Mouse (Mus musculus): ENCODE results near the gene Kif21b.
A peak's percentile ranks its signal among the peaks of the same experiment; 100 is the strongest.

The Kif21b gene

DNA sequence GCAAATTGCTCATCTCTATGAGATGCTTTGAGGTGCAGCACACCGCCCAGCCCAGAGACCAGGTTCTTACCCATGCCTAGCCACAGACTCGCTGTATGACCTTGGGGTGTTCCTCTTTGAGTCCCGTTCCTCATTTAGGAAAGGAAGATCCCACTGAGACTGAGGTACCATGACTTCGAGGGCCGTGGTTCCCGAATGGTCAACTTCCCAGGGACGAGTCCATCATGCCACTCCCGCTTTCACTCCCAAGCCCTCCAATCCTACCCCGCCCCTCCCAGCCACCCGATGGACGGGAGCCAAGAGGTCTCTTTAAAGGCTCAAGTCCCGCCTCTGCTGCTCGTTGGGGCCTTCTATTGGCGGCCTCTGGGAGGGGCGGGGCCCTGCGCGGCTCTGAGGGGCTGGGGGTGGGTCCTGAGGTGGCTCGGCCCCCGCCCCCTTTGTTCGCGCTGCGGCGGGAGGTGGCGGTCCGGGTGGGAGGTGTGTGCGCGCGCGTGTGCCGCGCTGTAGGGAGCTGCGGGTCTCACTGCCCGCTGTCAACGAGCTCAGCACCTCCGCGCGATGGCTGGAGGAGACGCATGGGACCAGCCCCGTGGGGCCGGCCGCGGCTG is at the start of gene Kif21b:
Kif21b (plus strand) TSS at position 439 of the 608 bp plus-strand sequence.
- peak; percentile 94 for DNase-seq (ENCODE audit: low read depth, low spot score)

DNA sequence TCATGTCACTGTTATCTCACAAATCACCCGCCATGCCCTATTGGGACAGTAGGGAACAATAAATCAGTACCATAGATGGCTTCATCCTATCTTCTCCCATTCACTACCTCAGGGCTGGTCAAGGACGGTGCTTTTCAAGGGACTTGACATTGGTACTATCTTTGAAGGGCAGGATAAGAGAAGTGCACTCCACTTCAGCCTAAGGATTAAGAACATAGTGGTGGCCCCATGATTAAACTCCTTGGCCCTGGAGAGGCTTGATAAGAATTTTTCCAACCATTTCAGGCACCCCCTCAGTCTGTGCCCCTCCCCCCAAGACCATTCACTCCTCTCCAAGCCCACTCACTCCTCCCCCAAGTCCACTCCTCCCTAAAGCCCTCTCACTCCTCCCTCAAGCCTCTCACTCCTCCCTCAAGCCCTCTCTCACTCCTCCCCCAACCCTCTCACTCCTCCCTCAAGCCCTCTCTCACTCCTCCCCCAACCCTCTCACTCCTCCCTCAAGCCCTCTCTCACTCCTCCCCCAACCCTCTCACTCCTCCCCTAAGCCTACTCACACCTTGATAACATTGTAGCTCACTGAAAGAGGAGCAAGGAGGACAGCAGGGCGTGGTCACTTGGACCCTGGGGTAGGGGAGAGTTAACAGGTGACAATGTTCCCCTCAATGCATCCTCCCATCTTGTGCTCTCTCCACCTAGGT is 45.1 kb upstream of the Kif21b start:
- no peak for DNase-seq (ENCODE audit: low read depth, low spot score)

DNA sequence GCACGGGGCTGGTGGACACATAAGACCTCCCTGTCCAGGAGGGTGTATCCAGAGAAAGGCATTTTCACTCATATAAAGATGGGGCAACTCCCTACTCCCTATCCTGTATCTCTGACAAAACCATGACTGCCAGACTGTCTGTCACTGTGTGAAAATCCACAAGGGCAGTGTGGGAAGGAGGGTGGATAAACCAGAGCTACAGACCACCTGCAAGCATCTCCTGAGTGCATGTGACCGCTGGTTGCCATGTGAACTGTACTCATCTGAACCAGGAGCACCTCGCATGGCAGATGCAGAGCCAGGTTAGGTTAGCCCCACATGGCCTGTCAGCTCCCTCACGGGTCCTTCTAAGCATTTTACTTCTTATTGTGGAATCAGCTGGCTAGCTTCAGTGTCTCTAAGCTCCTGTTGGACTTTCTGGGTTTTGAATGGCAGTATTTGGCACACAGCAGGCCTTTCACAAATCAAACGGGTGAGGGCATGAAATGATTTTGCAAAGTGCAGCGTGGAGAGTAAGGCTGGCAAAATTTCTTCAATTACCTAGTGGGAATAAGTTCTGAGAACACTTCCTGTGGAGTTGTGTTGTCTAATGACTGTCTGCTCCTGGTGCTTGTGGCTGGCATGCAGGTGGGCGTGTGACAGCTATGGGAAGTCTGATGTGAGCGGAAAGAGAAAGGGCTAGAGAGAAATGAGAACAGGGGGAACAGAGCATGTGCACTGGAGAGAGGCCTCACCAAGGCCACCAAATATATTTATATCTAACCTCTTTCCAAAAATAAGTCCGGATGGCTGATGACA is 41.6 kb upstream of the Kif21b start:
- DNase-seq (ENCODE audit: low read depth, low spot score): peak; percentile 46

DNA sequence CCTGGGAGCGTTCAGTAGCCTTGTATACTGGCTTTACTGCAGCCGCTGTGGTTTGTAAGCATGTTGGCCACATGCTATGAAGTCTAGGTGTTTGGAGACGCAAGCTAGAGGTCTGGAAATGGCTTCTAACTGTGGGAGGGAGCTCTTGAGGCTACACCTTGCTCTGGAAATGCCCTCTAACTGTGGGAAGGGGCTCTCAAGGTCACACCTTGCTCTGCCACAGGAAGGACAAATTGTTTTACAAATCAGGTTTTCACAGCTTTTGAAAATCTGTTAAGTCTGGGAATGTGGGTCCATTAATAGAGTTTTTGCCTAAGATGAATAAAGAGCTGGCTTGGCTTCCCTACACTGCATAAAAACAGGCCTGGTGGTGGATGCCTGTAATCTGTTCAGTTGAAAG is 37.5 kb upstream of the Kif21b start:
- DNase-seq (ENCODE audit: low read depth, low spot score): no peak

- DNase-seq (ENCODE audit: low read depth, low spot score): no peak
Measured at GRCm38 (mm10) chr1:136094807-136095206, 36.4 kb upstream of the Kif21b start.

GRCm38 (mm10) chr1:136102094-136102493 is 29.1 kb upstream of the Kif21b start:
- DNase-seq (ENCODE audit: low read depth, low spot score): no peak

GRCm38 (mm10) chr1:136102551-136102950 is 28.6 kb upstream of the Kif21b start:
- DNase-seq (ENCODE audit: low read depth, low spot score): no peak

GRCm38 (mm10) chr1:136102981-136103380 is 28.2 kb upstream of the Kif21b start:
- no peak for DNase-seq (ENCODE audit: low read depth, low spot score)

GRCm38 (mm10) chr1:136103696-136104095 is 27.5 kb upstream of the Kif21b start:
- no peak for DNase-seq (ENCODE audit: low read depth, low spot score)

DNA sequence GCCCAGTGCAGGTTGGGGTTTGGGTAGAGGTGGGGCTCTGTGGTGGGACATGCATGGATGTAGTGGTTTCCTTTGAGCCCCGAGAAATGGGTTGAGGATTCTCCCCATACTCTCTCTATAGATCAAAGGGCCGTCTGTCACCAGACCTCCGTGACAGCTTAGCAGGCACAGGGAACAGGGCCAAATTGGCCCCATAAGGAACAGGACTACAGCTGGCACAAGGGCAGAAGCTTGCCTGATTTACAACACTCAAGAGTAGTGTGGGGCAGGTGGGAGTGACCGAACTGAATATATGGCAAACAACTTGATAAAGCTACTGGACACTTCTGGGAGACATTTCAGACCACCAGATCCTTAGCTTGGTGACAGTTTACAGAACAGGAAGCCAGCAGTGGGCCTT is 26.4 kb upstream of the Kif21b start:
- no peak for DNase-seq (ENCODE audit: low read depth, low spot score)

GRCm38 (mm10) chr1:136109464-136109863 is 21.7 kb upstream of the Kif21b start:
- DNase-seq (ENCODE audit: low read depth, low spot score): no peak

DNA sequence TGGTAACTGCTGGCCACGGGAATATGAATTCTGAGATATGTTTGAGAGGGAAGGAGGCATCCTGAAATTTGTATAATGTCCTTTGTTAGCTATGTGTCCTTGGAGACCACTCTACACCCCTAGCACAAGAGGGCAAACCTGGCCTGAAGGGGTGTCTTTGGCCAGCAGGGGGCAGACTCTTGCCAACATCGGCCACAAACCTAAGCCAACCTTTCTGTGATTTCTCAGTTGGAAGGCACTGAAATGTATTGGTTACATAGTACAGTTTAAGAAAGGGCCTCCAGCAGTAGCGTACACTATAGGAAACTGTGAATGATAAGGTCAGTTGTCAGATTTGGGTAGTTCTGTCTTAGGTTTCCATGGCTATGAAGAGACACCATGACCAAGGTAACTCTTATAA is 15.0 kb upstream of the Kif21b start:
- no peak for DNase-seq (ENCODE audit: low read depth, low spot score)

GRCm38 (mm10) chr1:136117069-136117468 is 14.1 kb upstream of the Kif21b start:
- DNase-seq (ENCODE audit: low read depth, low spot score): no peak

DNA sequence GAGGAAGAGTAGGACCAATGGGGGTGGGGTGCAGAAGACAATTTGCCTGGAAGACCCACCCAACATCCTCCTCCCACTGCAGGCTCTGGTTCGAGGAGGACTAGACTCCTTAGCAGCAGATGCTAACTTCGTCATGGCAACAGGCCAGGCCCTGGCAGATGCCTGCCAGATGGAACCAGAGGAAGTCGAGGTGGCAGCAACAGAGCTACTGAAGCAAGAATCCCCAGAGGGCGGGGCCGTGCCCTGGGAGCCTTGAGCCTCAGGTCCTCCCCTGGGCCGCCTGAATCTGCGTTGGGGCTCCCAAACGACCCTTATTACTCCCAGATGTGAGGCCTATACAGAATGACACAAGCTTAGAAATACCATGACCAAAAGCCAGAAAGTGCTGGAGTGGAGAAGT is 12.3 kb upstream of the Kif21b start:
- no peak for DNase-seq (ENCODE audit: low read depth, low spot score)

DNA sequence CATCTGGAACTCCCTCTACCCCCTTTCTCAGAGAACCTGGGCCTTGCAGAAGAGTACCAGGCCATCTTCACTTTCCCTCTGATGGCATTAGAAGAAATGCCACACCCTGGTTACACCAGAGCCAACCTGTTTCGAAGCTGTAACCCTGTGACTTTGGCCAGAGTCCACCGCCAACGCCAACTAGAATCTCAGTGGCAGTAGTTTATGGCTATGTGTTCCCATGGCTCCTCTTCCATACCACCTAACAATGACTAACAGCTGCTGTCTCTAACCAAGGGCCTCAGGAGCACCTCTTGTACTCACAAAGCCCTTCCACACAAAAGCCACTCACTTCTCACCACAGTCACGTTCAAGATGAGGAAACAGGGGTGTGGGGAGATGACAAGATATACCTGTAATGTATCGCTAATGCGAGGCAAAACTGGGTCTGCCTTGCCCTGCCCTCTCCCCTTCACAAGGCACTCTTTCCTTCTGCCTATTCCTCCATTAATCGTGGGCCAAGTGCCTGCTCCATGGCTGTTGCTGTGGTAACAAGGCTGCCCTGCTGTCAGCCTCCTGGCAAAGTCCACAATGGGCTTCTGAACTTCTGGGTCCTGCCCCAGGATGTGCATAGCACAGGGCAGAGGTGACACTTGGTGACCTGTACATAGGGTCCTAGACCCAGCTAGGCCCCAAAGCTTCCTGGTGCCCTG is 11.5 kb upstream of the Kif21b start:
- no peak for DNase-seq (ENCODE audit: low read depth, low spot score)

DNA sequence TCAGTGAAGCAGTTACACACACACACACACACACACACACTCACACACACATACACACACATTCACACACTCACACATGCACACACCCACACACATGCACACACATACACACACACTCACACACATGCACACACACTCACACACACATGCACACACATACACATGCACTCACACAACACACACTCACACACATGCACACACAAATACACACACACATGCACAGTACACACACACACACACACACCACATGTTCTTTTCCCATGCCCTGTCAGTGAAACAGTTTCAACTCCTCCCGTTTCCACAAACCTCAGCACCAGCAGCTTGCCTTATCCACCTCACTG is 11.0 kb upstream of the Kif21b start:
- no peak for DNase-seq (ENCODE audit: low read depth, low spot score)

GRCm38 (mm10) chr1:136120785-136121184 is 10.4 kb upstream of the Kif21b start:
- no peak for DNase-seq (ENCODE audit: low read depth, low spot score)

- DNase-seq (ENCODE audit: low read depth, low spot score): no peak
Measured at GRCm38 (mm10) chr1:136122030-136122429, 9.2 kb upstream of the Kif21b start.

- DNase-seq (ENCODE audit: low read depth, low spot score): no peak
Measured at GRCm38 (mm10) chr1:136126159-136126765, 4.9 kb upstream of the Kif21b start.

- DNase-seq (ENCODE audit: low read depth, low spot score): no peak
Measured at GRCm38 (mm10) chr1:136126895-136127294, 4.3 kb upstream of the Kif21b start.

GRCm38 (mm10) chr1:136127856-136128255 is 3.3 kb upstream of the Kif21b start:
- DNase-seq (ENCODE audit: low read depth, low spot score): no peak

DNA sequence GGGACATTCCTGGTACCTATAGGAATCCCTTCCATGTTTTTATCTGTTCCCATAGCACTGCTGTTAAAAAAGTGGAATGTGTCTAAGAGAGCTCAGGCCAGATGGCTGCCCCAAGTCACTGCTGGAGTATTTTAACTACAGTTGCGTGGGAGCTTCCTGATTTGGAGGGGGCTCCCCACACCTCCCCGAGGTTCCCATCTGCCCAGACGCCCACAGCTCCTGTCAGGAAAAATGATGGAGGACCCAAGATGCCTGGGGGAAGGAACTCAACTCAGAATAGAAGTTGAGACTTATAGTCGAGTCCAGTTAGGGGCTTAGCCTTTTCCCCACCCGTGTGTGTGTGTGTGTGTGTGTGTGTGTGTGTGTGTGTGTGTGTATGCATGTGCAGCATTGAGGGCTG is 2.8 kb upstream of the Kif21b start:
- DNase-seq (ENCODE audit: low read depth, low spot score): peak; percentile 89

Measured in telencephalon, adult 2 months (tissue).